Mouse (Mus musculus): Measurements from ENCODE around the gene Polr1d. TPM values are rescaled to one million over a fixed set of nuclear protein-coding genes. Genes with fewer than 3 reads are reported as not detected.

Polr1d gene
- polyA plus RNA-seq, 1 experiment = 223 TPM

Other genes starting within 250 kb of the Polr1d start
- gene Rpl21, start 244.2 kb upstream of the Polr1d start, polyA plus RNA-seq (2012; ENCODE audit: insufficient read depth, insufficient read length, missing spikeins) = 55.2 and 82.1 TPM in 2 replicates
- 1.5 and 5.1 TPM in 2 replicates for gene Rasl11a, start 232.0 kb upstream of the Polr1d start, polyA plus RNA-seq (2012; ENCODE audit: insufficient read depth, insufficient read length, missing spikeins)
- 36.4 and 46.3 TPM in 2 replicates for gene Gtf3a, start 128.4 kb upstream of the Polr1d start, polyA plus RNA-seq (2012; ENCODE audit: insufficient read depth, insufficient read length, missing spikeins)
- gene Mtif3, start 113.2 kb upstream of the Polr1d start, polyA plus RNA-seq (2012; ENCODE audit: insufficient read depth, insufficient read length, missing spikeins) = 29.5 and 36.3 TPM in 2 replicates
- 6.6 and 7.0 TPM in 2 replicates for gene Lnx2, start 464 bp upstream of the Polr1d start, polyA plus RNA-seq (2012; ENCODE audit: insufficient read depth, insufficient read length, missing spikeins)
- gene Gsx1, start 111.6 kb downstream of the Polr1d start, polyA plus RNA-seq (2012; ENCODE audit: insufficient read depth, insufficient read length, missing spikeins) = not detected in 2 replicates
- gene Pdx1, start 192.9 kb downstream of the Polr1d start, polyA plus RNA-seq (2012; ENCODE audit: insufficient read depth, insufficient read length, missing spikeins) = not detected in 2 replicates
- not detected in 2 replicates for gene Cdx2, start 230.2 kb downstream of the Polr1d start, polyA plus RNA-seq (2012; ENCODE audit: insufficient read depth, insufficient read length, missing spikeins)
- not detected in 2 replicates for gene Urad, start 245.4 kb downstream of the Polr1d start, polyA plus RNA-seq (2012; ENCODE audit: insufficient read depth, insufficient read length, missing spikeins)

Data from brown adipose tissue, adult 24 weeks (tissue).